Mouse (Mus musculus): ENCODE measurements at regions not wholly inside any gene's neighbourhood (a gene's known extent, or its start where the extent isn't known, plus 50 kb on each side); places are given as distances from the start of the nearest gene placed in this dataset.

GRCm38 (mm10) chr15:5555381-5556066, 311.5 kb upstream of the Ptger4 start:
- TF ChIP-seq CTCF (conservative IDR thresholded peaks at IDR 0.05 in 1 of 2, IDR thresholded peaks at IDR 0.05 in 1 of 2; ENCODE audit: low read depth in 2 of 2, low read length in 2 of 2), result no peak
- no peak for TF ChIP-seq TCF12 (IDR thresholded peaks at IDR 0.05; ENCODE audit: low read depth, low read length)
- TF ChIP-seq CHD2 (IDR thresholded peaks at IDR 0.05; ENCODE audit: low read length), result no peak
- TF ChIP-seq ELF1 (IDR thresholded peaks at IDR 0.05; ENCODE audit: low read depth, low read length), result no peak
- no peak for TF ChIP-seq NRF1 (IDR thresholded peaks at IDR 0.05; ENCODE audit: low read depth, low read length)
- TF ChIP-seq EP300 (IDR thresholded peaks at IDR 0.05; ENCODE audit: low read length), result no peak
- no peak for TF ChIP-seq JUND (conservative IDR thresholded peaks at IDR 0.05; ENCODE audit: low read depth, low read length)
- TF ChIP-seq RAD21 (IDR thresholded peaks at IDR 0.05; ENCODE audit: low read depth, low read length), result no peak
- no peak for TF ChIP-seq POLR2AphosphoS2 (IDR thresholded peaks at IDR 0.05; ENCODE audit: low read depth, low read length)
- TF ChIP-seq TBP (conservative IDR thresholded peaks at IDR 0.05; ENCODE audit: low read depth, low read length), result no peak
- TF ChIP-seq POLR2A (IDR thresholded peaks at IDR 0.05; ENCODE audit: low read depth, low read length), result no peak
- no peak for TF ChIP-seq HCFC1 (IDR thresholded peaks at IDR 0.05; ENCODE audit: low read depth, low read length)
- no peak for TF ChIP-seq GABPA (IDR thresholded peaks at IDR 0.05; ENCODE audit: insufficient replicate concordance, low read depth, low read length)
